Comparison of ENCODE assay signal across 27 mouse cellular contexts in the genomic region with DNA sequence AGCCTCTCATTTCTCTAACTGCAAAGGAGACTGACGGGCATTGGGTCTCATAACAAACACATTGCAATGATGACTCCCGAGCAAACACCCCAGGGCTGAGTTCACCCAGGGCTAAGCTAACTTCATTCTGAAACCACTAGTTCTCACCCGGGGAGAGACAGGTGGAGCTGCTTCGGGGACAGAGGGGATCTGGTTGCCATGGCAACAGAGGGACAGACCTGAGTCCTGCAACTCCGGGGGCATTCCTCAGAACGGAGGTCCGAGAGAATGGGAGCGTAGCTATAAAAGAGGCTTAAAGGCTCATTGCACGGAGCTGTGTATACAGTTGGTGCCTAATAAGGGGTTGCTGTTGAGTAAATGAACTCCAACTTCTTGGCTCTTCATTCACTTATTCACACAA. TPM values are rescaled to one million over a fixed set of nuclear protein-coding genes. Genes with fewer than 3 reads are reported as not detected.
DNase-seq lines count a peak whose midpoint lies in the region; ATAC-seq lines count a peak whose summit lies in the region.
"Had no signal": no experiment of that assay in that cellular context is flagged by ENCODE, and none has a peak within 500 bp of the region (broad histone marks: within the 10 kb centered on the region; RNA-seq: fewer than 3 reads in every experiment).

No protein-coding gene starts in this region.

- peaks cover 8% of the 10 kb centered on the region; the same call in 1 of the 2 replicates for H3K4me1 ChIP-seq in forebrain, embryonic 14.5 days (ENCODE audit: control insufficient read depth, insufficient read depth, low read length)
- H3K4me1 ChIP-seq in forebrain, embryonic 11.5 days (replicated peaks; ENCODE audit: control insufficient read depth, insufficient read depth, low read length) = peaks cover 14% of the 10 kb centered on the region; the same call in 1 of the 2 replicates
- H3K4me1 ChIP-seq in neural tube, embryonic 15.5 days = peaks cover 34% of the 10 kb centered on the region
- no peaks in the 10 kb centered on the region for H3K4me1 ChIP-seq in liver, embryonic 12.5 days
- H3K4me1 ChIP-seq: liver, embryonic 15.5 days had no signal

- H3K4me3 ChIP-seq in forebrain, embryonic 14.5 days (ENCODE audit: low read depth, low read length) = no peak overlapping the region
- H3K4me3 ChIP-seq in forebrain, embryonic 11.5 days (ENCODE audit: low read depth, low read length) = no peak overlapping the region
- no peak overlapping the region for H3K4me3 ChIP-seq in neural tube, embryonic 15.5 days (replicated peaks)
- H3K4me3 ChIP-seq in liver, embryonic 12.5 days = no peak overlapping the region
- H3K4me3 ChIP-seq: embryonic facial prominence, embryonic 12.5 days; forebrain, embryonic 10.5 days; hindbrain, embryonic 10.5 days; intestine, embryonic 15.5 days; liver, embryonic 15.5 days; midbrain, embryonic 12.5 days had no signal

- no peak overlapping the region for H3K9ac ChIP-seq in forebrain, embryonic 14.5 days (ENCODE audit: low read length)
- H3K9ac ChIP-seq in forebrain, embryonic 11.5 days (ENCODE audit: low read length) = no peak overlapping the region
- no peak overlapping the region for H3K9ac ChIP-seq in neural tube, embryonic 15.5 days (replicated peaks)
- no peak overlapping the region for H3K9ac ChIP-seq in liver, embryonic 12.5 days
- H3K9ac ChIP-seq: embryonic facial prominence, embryonic 12.5 days; forebrain, postnatal 0 days; intestine, embryonic 15.5 days; liver, embryonic 15.5 days; lung, embryonic 14.5 days; midbrain, embryonic 12.5 days had no signal

- H3K27me3 ChIP-seq in forebrain, embryonic 14.5 days (replicated peaks; ENCODE audit: control insufficient read depth, insufficient read depth, low read length) = peaks cover 15% of the 10 kb centered on the region
- peaks cover 25% of the 10 kb centered on the region for H3K27me3 ChIP-seq in forebrain, embryonic 11.5 days (ENCODE audit: control insufficient read depth, insufficient read depth, low read length)
- H3K27me3 ChIP-seq in neural tube, embryonic 15.5 days (replicated peaks) = peaks cover 47% of the 10 kb centered on the region
- H3K27me3 ChIP-seq in liver, embryonic 12.5 days (replicated peaks) = peaks cover 51% of the 10 kb centered on the region

- no peaks in the 10 kb centered on the region for H3K36me3 ChIP-seq in forebrain, embryonic 14.5 days (ENCODE audit: control insufficient read depth, insufficient read depth, low read length)
- H3K36me3 ChIP-seq in forebrain, embryonic 11.5 days (ENCODE audit: control insufficient read depth, insufficient read depth, low read length) = no peaks in the 10 kb centered on the region
- no peaks in the 10 kb centered on the region for H3K36me3 ChIP-seq in neural tube, embryonic 15.5 days
- H3K36me3 ChIP-seq in liver, embryonic 12.5 days = no peaks in the 10 kb centered on the region
- H3K36me3 ChIP-seq: embryonic facial prominence, embryonic 12.5 days; forebrain, embryonic 10.5 days; hindbrain, embryonic 10.5 days; intestine, embryonic 15.5 days; liver, embryonic 15.5 days; midbrain, embryonic 12.5 days had no signal

- no peaks in the 10 kb centered on the region; the same call in 1 of the 2 replicates for H3K9me3 ChIP-seq in forebrain, embryonic 14.5 days (replicated peaks; ENCODE audit: control insufficient read depth, low read length)
- no peaks in the 10 kb centered on the region for H3K9me3 ChIP-seq in forebrain, embryonic 11.5 days (ENCODE audit: control insufficient read depth, low read length)
- H3K9me3 ChIP-seq in neural tube, embryonic 15.5 days (replicated peaks) = peaks cover 8% of the 10 kb centered on the region
- no peaks in the 10 kb centered on the region for H3K9me3 ChIP-seq in liver, embryonic 12.5 days (replicated peaks)
- H3K9me3 ChIP-seq: embryonic facial prominence, embryonic 12.5 days; intestine, embryonic 15.5 days; liver, embryonic 15.5 days; midbrain, embryonic 12.5 days had no signal

- 11% methylated on average over 9 of the region's 9 CpGs for WGBS in forebrain, embryonic 14.5 days
- WGBS in forebrain, embryonic 11.5 days = 13% methylated on average over 9 of the region's 9 CpGs
- WGBS in neural tube, embryonic 15.5 days = 14% methylated on average over 9 of the region's 9 CpGs
- 36% methylated on average over 9 of the region's 9 CpGs for WGBS in liver, embryonic 12.5 days (ENCODE audit: insufficient replicate concordance)

- no peak overlapping the region for H3K27ac ChIP-seq in forebrain, embryonic 14.5 days (ENCODE audit: low read depth, low read length)
- H3K27ac ChIP-seq in forebrain, embryonic 11.5 days (ENCODE audit: low read depth, low read length) = no peak overlapping the region
- no peak overlapping the region for H3K27ac ChIP-seq in neural tube, embryonic 15.5 days (replicated peaks)
- H3K27ac ChIP-seq in liver, embryonic 12.5 days = no peak overlapping the region
- H3K27ac ChIP-seq: embryonic facial prominence, embryonic 12.5 days; forebrain, embryonic 10.5 days; hindbrain, embryonic 10.5 days; hindbrain, postnatal 0 days; intestine, embryonic 15.5 days; liver, embryonic 15.5 days; midbrain, embryonic 12.5 days had no signal

- peak; percentile 34 for DNase-seq in forebrain, embryonic 14.5 days (ENCODE audit: low spot score)
- DNase-seq in forebrain, embryonic 11.5 days (ENCODE audit: low spot score) = no peak
- DNase-seq in neural tube, embryonic 10.5 days (ENCODE audit: extremely low spot score, low spot score) = peak; percentile 24
- peak; percentile 56 for DNase-seq in mesoderm, embryonic 11.5 days (ENCODE audit: low read depth, low spot score)
- no peak for DNase-seq in kidney, postnatal 25 days
- DNase-seq: adrenal gland, adult 8-10 months; cerebellum, adult 11 months; cerebellum, adult 9-10 months; forebrain, postnatal 0 days; heart, postnatal 14 days; kidney, adult 2 months; kidney, postnatal 4 days; left cerebral cortex, postnatal 4 days; liver; lung, embryonic 14.5 days; lung, postnatal 14 days; thymus, postnatal 4 days had no signal

- ATAC-seq in forebrain, embryonic 14.5 days = no peak
- ATAC-seq in forebrain, embryonic 11.5 days (replicated peaks; ENCODE audit: low FRiP score) = no peak
- no peak for ATAC-seq in neural tube, embryonic 15.5 days (ENCODE audit: low FRiP score)
- ATAC-seq in liver, embryonic 12.5 days = no peak
- ATAC-seq: CD4-positive, CD25-positive, alpha-beta regulatory T cell, adult 4 months; forebrain, postnatal 0 days; hindbrain, postnatal 0 days; intestine, embryonic 15.5 days had no signal

- H3K4me2 ChIP-seq in forebrain, embryonic 14.5 days (ENCODE audit: low read length) = no peak overlapping the region
- no peak overlapping the region for H3K4me2 ChIP-seq in forebrain, embryonic 11.5 days (ENCODE audit: low read depth, low read length, severe bottlenecking)
- H3K4me2 ChIP-seq in neural tube, embryonic 15.5 days = no peak overlapping the region
- H3K4me2 ChIP-seq in liver, embryonic 12.5 days = no peak overlapping the region
- H3K4me2 ChIP-seq: embryonic facial prominence, embryonic 12.5 days; intestine, embryonic 15.5 days; liver, embryonic 15.5 days; lung, embryonic 14.5 days; midbrain, embryonic 12.5 days had no signal

RNA-seq across cellular contexts. Expression of a gene that starts 56.9 kb away (rescaled TPM):
- polyA plus RNA-seq in forebrain, embryonic 14.5 days (2014; fragmentation: Nextera tagmentation; extraction: Ambion mirVana) = 3.0 and 4.3 TPM in 2 replicates
- polyA plus RNA-seq in forebrain, embryonic 11.5 days (2014; fragmentation: Nextera tagmentation; extraction: Ambion mirVana) = 0.12 and 0.15 TPM in 2 replicates
- 2.6 and 2.9 TPM in 2 replicates for polyA plus RNA-seq in neural tube, embryonic 15.5 days (2015; fragmentation: Nextera tagmentation; extraction: Ambion mirVana)
- 0.01 and 0.02 TPM in 2 replicates for polyA plus RNA-seq in liver, embryonic 12.5 days (2016; fragmentation: Nextera tagmentation; extraction: Ambion mirVana)

Comparison
In these comparisons a context has a peak if more than half of its experiments do, and no peak if none do; other contexts are left out.
1. DNase-seq: peak in forebrain, embryonic 14.5 days (single experiment), neural tube, embryonic 10.5 days (single experiment) and mesoderm, embryonic 11.5 days (single experiment); none in forebrain, embryonic 11.5 days (single experiment) and kidney, postnatal 25 days (0 of 2).